Mouse (Mus musculus): ENCODE data around the gene Tmem129. TPM values are rescaled to one million over a fixed set of nuclear protein-coding genes. Genes with fewer than 3 reads are reported as not detected.

The Tmem129 gene
- total and polyA plus RNA-seq, 3 experiments: 40.2 to 51.3 TPM; not detected in 1

DNA sequence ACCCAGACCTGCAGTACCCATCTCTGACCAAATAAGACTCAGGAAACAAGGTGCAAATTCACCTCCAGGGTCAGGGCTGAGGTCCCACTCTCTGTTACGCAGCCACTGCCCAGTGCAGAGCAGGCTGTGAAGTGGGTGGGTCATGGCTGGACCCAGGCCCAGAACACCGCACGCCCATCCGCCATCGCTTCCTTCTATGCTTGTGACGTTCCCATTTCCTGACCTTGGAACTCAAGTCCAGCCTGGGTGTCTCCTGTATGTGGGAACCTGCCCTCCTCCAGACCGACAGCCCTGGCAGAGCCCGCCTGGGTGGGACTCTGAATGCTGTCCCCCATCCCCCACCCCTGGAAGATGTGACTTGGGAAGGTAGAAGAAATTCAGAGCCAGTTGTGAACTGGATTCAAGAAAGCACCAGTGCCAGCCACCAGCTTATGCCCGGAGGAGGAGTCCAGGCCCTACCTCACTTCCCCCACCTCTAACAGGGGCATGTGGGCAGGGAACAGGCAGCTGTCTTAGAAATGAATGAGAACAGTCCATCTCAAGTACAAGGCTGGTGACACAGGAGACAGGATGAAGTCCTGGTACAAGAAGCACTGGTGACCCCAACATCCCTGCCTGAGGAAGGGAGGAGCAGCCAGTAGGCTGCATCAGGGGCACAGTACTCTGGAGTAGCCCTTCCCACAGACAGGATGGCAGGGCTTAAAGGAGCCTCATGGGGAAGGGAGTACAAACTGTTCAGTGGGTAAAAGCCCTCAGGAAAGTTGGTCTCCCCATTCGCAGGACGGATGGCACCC lies 31.8 kb upstream of the Tmem129 start:
- H3K27ac ChIP-seq (ENCODE audit: control insufficient read depth, low read depth, low read length): no peak overlapping the region
- no peaks in the 10 kb centered on the region for H3K79me2 ChIP-seq (ENCODE audit: control insufficient read depth, insufficient read depth, low read length, poor library complexity)
- peaks cover 0 to 2% of the 10 kb centered on the region in 2 experiments; a peak in 2 of 4 replicates for H3K27me3 ChIP-seq (ENCODE audit: control insufficient read depth in 1 of 2, insufficient read depth in 2 of 2, low read length in 2 of 2)
- H3K36me3 ChIP-seq (ENCODE audit: control insufficient read depth in 1 of 2, insufficient read depth in 2 of 2, low read length in 2 of 2): no peaks in the 10 kb centered on the region
- peaks cover 0 to 18% of the 10 kb centered on the region in 2 experiments; a peak in 2 of 4 replicates for H3K4me1 ChIP-seq (ENCODE audit: control insufficient read depth in 1 of 2, insufficient read depth in 2 of 2, low read length in 2 of 2)
- DNase-seq (ENCODE audit: low read depth, low spot score): no peak
- TF ChIP-seq ZC3H11A (IDR thresholded peaks at IDR 0.05; ENCODE audit: low read depth, low read length) (no peak), RCOR1 (IDR thresholded peaks at IDR 0.05; ENCODE audit: low read depth, low read length) (no peak), UBTF (IDR thresholded peaks at IDR 0.05; ENCODE audit: borderline replicate concordance, insufficient read depth, low read depth, low read length) (no peak), ZNF384 (IDR thresholded peaks at IDR 0.05; ENCODE audit: low read depth, low read length) (no peak), TBP (IDR thresholded peaks at IDR 0.05; ENCODE audit: low read depth, low read length) (no peak), GATA1 (IDR thresholded peaks at IDR 0.05; ENCODE audit: low read depth, low read length) (no peak), KAT2A (conservative IDR thresholded peaks at IDR 0.05; ENCODE audit: low read depth, low read length) (no peak), E2F4 (IDR thresholded peaks at IDR 0.05; ENCODE audit: borderline replicate concordance, low read depth, low read length) (no peak), EP300 (IDR thresholded peaks at IDR 0.05; ENCODE audit: low read depth in 1 of 2, low read length in 2 of 2) (no peak), NRF1 (IDR thresholded peaks at IDR 0.05; ENCODE audit: insufficient read depth, low read depth, low read length, poor library complexity, severe bottlenecking) (no peak), POLR2A (IDR thresholded peaks at IDR 0.05; ENCODE audit: control insufficient read depth in 1 of 2, insufficient read depth in 1 of 2, low read depth in 1 of 2, low read length in 2 of 2, poor library complexity in 1 of 2) (no peak), MAZ (IDR thresholded peaks at IDR 0.05; ENCODE audit: low read depth, low read length) (no peak), MYC (IDR thresholded peaks at IDR 0.05; ENCODE audit: low read depth, low read length) (no peak), CHD2 (IDR thresholded peaks at IDR 0.05; ENCODE audit: low read length) (no peak), ZMIZ1 (IDR thresholded peaks at IDR 0.05; ENCODE audit: low read depth, low read length) (no peak), USF1 (IDR thresholded peaks at IDR 0.05; ENCODE audit: low read depth, low read length) (no peak)
- H3K4me3 ChIP-seq (ENCODE audit: control insufficient read depth in 1 of 2, insufficient read depth in 1 of 2, low read depth in 2 of 2, low read length in 2 of 2): no peak overlapping the region
- H3K9ac ChIP-seq (ENCODE audit: control insufficient read depth, low read depth, low read length, poor library complexity, severe bottlenecking): no peak overlapping the region
- no peaks in the 10 kb centered on the region for H3K9me3 ChIP-seq (replicated peaks; ENCODE audit: insufficient read depth, low read length)

DNA sequence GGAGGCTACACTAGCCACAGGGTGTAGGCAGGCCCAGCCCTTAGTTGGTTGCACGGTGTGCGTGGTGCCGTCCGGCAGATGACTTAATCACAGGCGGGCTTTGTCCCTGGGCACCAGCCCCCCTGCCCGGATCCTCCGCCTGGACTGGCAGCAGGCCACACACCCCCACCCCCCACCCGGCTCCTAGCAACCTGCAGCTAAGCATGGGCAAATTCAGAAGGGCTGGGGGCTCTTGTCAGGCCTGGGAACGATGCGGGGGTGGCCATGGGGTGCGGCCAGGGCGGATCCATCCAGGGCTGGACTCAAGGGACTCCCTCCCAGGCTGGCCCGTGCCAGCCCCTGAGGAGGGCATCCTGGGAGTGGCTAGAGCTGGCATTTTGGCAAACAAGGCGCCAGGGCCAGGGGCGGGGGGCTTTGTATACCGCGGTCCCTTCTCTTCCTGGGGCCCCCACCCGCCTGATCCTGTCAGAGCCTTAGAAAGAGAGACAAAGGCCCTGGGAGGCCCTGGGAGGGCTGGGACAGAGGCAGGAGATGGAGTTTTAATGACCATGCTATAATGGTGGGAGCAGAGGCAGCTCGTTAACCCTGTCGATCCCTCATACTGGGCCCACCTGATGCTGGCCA lies 31.1 kb upstream of the Tmem129 start:
- H3K9ac ChIP-seq (ENCODE audit: control insufficient read depth, low read depth, low read length, poor library complexity, severe bottlenecking): no peak overlapping the region
- H3K36me3 ChIP-seq (ENCODE audit: control insufficient read depth in 1 of 2, insufficient read depth in 2 of 2, low read length in 2 of 2): no peaks in the 10 kb centered on the region
- no peak overlapping the region for H3K4me3 ChIP-seq (ENCODE audit: control insufficient read depth in 1 of 2, insufficient read depth in 1 of 2, low read depth in 2 of 2, low read length in 2 of 2)
- H3K27ac ChIP-seq (ENCODE audit: control insufficient read depth, low read depth, low read length): no peak overlapping the region
- peaks cover 0 to 2% of the 10 kb centered on the region in 2 experiments; a peak in 1 of 4 replicates for H3K27me3 ChIP-seq (ENCODE audit: control insufficient read depth in 1 of 2, insufficient read depth in 2 of 2, low read length in 2 of 2)
- peaks cover 0 to 18% of the 10 kb centered on the region in 2 experiments; a peak in 2 of 4 replicates for H3K4me1 ChIP-seq (ENCODE audit: control insufficient read depth in 1 of 2, insufficient read depth in 2 of 2, low read length in 2 of 2)
- no peaks in the 10 kb centered on the region for H3K9me3 ChIP-seq (replicated peaks; ENCODE audit: insufficient read depth, low read length)
- DNase-seq (ENCODE audit: low read depth, low spot score): no peak
- TF ChIP-seq CHD2 (IDR thresholded peaks at IDR 0.05; ENCODE audit: low read length) (no peak), ELF1 (IDR thresholded peaks at IDR 0.05; ENCODE audit: low read depth, low read length) (no peak), CTCF (IDR thresholded peaks at IDR 0.05 in 2 of 3, conservative IDR thresholded peaks at IDR 0.05 in 1 of 3; ENCODE audit: control insufficient read depth in 1 of 3, insufficient read depth in 1 of 3, low read depth in 2 of 3, low read length in 3 of 3, poor library complexity in 1 of 3, severe bottlenecking in 1 of 3) (no peak), TAL1 (IDR thresholded peaks at IDR 0.05; ENCODE audit: low read length) (no peak), GATA1 (IDR thresholded peaks at IDR 0.05; ENCODE audit: low read depth, low read length) (no peak)
- H3K79me2 ChIP-seq (ENCODE audit: control insufficient read depth, insufficient read depth, low read length, poor library complexity): no peaks in the 10 kb centered on the region

Data from MEL (cell line).